Mouse (Mus musculus) G1E (cell line): ENCODE measurements around the gene Sptlc3.

ENCODE experiments used
- CTCF ChIP-seq: IDR thresholded peaks from 2 replicates; pipeline ENCODE4 v1.5.1; 2012; ENCODE audit warnings: low read depth, low read length, inconsistent platforms, mixed read lengths
- TAL1 ChIP-seq: conservative IDR thresholded peaks from 2 replicates; pipeline ENCODE4 v1.6.1; 2012; ENCODE audit warnings: low read depth, low read length, inconsistent platforms, mixed read lengths

DNA sequence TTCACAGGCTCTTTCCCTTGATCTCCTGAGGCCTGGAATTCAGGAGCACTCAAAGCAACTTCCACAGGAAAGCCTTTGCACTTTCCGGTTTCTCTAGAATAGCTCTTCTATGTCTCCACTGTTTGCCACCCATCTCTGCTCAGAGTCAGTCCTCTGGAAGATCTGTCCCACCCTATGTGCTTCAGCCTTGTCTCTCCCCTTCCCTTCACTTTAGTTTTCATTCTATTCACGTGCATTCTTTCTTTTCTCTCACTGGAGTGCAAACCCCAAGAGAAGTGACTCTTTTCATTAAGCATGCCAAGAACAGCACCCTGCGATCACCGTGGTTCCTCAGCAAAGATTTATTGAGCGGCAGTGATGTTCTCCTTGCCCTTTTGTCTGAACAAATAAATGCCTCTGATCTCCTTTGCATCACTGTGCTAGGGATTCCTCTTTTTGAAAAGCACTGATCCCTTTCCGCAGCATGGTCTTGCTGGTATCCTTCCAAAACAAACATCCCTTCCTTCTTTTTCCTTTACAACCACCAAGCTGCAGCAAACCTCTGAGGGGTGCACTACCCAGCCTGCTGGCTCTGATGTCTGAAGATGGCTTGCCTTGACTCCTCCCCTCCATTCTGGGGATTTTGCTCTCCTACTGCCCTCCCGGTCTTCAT, 108.0 kb downstream of the Sptlc3 start:
- no peak for TF ChIP-seq CTCF
- TF ChIP-seq TAL1 = no peak
